Mouse (Mus musculus): ENCODE measurements around the gene Dnajb14.
"Not testable (repeated sequence)": the region's sequence is repeated elsewhere in the genome, so short reads cannot be mapped to it uniquely, and the experiment has no call there.

The Dnajb14 gene

GRCm38 (mm10) chr3:137895196-137895595 lies 27.7 kb downstream of the Dnajb14 start:
- in situ Hi-C loops (cut with MboI; ENCODE audit: low pct_unique_long_range_greater_than_20kb in 1 of 2, low sequenced_read_pairs in 2 of 2, unreplicated experiment in 1 of 2): no loop called here

- in situ Hi-C loops (cut with MboI; ENCODE audit: low pct_unique_long_range_greater_than_20kb in 1 of 2, low sequenced_read_pairs in 2 of 2, unreplicated experiment in 1 of 2): no loop called here
Measured at GRCm38 (mm10) chr3:137896386-137896785, 28.9 kb downstream of the Dnajb14 start.

GRCm38 (mm10) chr3:137896867-137897266 lies 29.4 kb downstream of the Dnajb14 start:
- in situ Hi-C loops (cut with MboI; ENCODE audit: low pct_unique_long_range_greater_than_20kb in 1 of 2, low sequenced_read_pairs in 2 of 2, unreplicated experiment in 1 of 2): no loop called here

- in situ Hi-C loops (cut with MboI; ENCODE audit: low pct_unique_long_range_greater_than_20kb in 1 of 2, low sequenced_read_pairs in 2 of 2, unreplicated experiment in 1 of 2): no loop called here
Measured at GRCm38 (mm10) chr3:137897685-137898084, 30.2 kb downstream of the Dnajb14 start.

GRCm38 (mm10) chr3:137900149-137900548 lies 32.7 kb downstream of the Dnajb14 start:
- in situ Hi-C loops (cut with MboI; ENCODE audit: low pct_unique_long_range_greater_than_20kb in 1 of 2, low sequenced_read_pairs in 2 of 2, unreplicated experiment in 1 of 2): no loop called here

GRCm38 (mm10) chr3:137913093-137913492 lies 45.6 kb downstream of the Dnajb14 start:
- in situ Hi-C loops (cut with MboI; ENCODE audit: low pct_unique_long_range_greater_than_20kb in 1 of 2, low sequenced_read_pairs in 2 of 2, unreplicated experiment in 1 of 2): no loop called here

- in situ Hi-C loops (cut with MboI; ENCODE audit: low pct_unique_long_range_greater_than_20kb in 1 of 2, low sequenced_read_pairs in 2 of 2, unreplicated experiment in 1 of 2): not testable (repeated sequence)
Measured at GRCm38 (mm10) chr3:137914567-137914966, 47.1 kb downstream of the Dnajb14 start.

GRCm38 (mm10) chr3:137917694-137918171 lies 50.3 kb downstream of the Dnajb14 start:
- in situ Hi-C loops (cut with MboI; ENCODE audit: low pct_unique_long_range_greater_than_20kb in 1 of 2, low sequenced_read_pairs in 2 of 2, unreplicated experiment in 1 of 2): no loop called here

GRCm38 (mm10) chr3:137918172-137918931 lies 50.9 kb downstream of the Dnajb14 start, which contains the start of gene Lamtor3:
TSS of gene Lamtor3 (plus strand) at chr3:137918506.
- in situ Hi-C loops (cut with MboI; ENCODE audit: low pct_unique_long_range_greater_than_20kb in 1 of 2, low sequenced_read_pairs in 2 of 2, unreplicated experiment in 1 of 2): no loop called here

- in situ Hi-C loops (cut with MboI; ENCODE audit: low pct_unique_long_range_greater_than_20kb in 1 of 2, low sequenced_read_pairs in 2 of 2, unreplicated experiment in 1 of 2): no loop called here
Measured at GRCm38 (mm10) chr3:137918932-137919311, 51.4 kb downstream of the Dnajb14 start.

GRCm38 (mm10) chr3:137919398-137919797 lies 51.9 kb downstream of the Dnajb14 start:
- in situ Hi-C loops (cut with MboI; ENCODE audit: low pct_unique_long_range_greater_than_20kb in 1 of 2, low sequenced_read_pairs in 2 of 2, unreplicated experiment in 1 of 2): no loop called here

- in situ Hi-C loops (cut with MboI; ENCODE audit: low pct_unique_long_range_greater_than_20kb in 1 of 2, low sequenced_read_pairs in 2 of 2, unreplicated experiment in 1 of 2): no loop called here
Measured at GRCm38 (mm10) chr3:137920594-137920993, 53.1 kb downstream of the Dnajb14 start.

GRCm38 (mm10) chr3:137927010-137927409 lies 59.5 kb downstream of the Dnajb14 start:
- in situ Hi-C loops (cut with MboI; ENCODE audit: low pct_unique_long_range_greater_than_20kb in 1 of 2, low sequenced_read_pairs in 2 of 2, unreplicated experiment in 1 of 2): no loop called here

- in situ Hi-C loops (cut with MboI; ENCODE audit: low pct_unique_long_range_greater_than_20kb in 1 of 2, low sequenced_read_pairs in 2 of 2, unreplicated experiment in 1 of 2): no loop called here
Measured at GRCm38 (mm10) chr3:137929940-137930339, 62.5 kb downstream of the Dnajb14 start.

GRCm38 (mm10) chr3:137932748-137933147 lies 65.3 kb downstream of the Dnajb14 start:
- in situ Hi-C loops (cut with MboI; ENCODE audit: low pct_unique_long_range_greater_than_20kb in 1 of 2, low sequenced_read_pairs in 2 of 2, unreplicated experiment in 1 of 2): no loop called here

GRCm38 (mm10) chr3:137933986-137934385 lies 66.5 kb downstream of the Dnajb14 start:
- in situ Hi-C loops (cut with MboI; ENCODE audit: low pct_unique_long_range_greater_than_20kb in 1 of 2, low sequenced_read_pairs in 2 of 2, unreplicated experiment in 1 of 2): no loop called here

GRCm38 (mm10) chr3:137935570-137936525 lies 68.4 kb downstream of the Dnajb14 start:
- in situ Hi-C loops (cut with MboI; ENCODE audit: low pct_unique_long_range_greater_than_20kb in 1 of 2, low sequenced_read_pairs in 2 of 2, unreplicated experiment in 1 of 2): no loop called here

GRCm38 (mm10) chr3:137936541-137936940 lies 69.1 kb downstream of the Dnajb14 start:
- in situ Hi-C loops (cut with MboI; ENCODE audit: low pct_unique_long_range_greater_than_20kb in 1 of 2, low sequenced_read_pairs in 2 of 2, unreplicated experiment in 1 of 2): no loop called here

GRCm38 (mm10) chr3:137938608-137939007 lies 71.1 kb downstream of the Dnajb14 start:
- in situ Hi-C loops (cut with MboI; ENCODE audit: low pct_unique_long_range_greater_than_20kb in 1 of 2, low sequenced_read_pairs in 2 of 2, unreplicated experiment in 1 of 2): no loop called here
